Mouse (Mus musculus) mesoderm, embryonic 11.5 days (tissue): ENCODE data around the gene Tmie.
"Not testable (repeated sequence)": the region's sequence is repeated elsewhere in the genome, so short reads cannot be mapped to it uniquely, and the experiment has no call there.

Experiments
- DNase-seq: peaks from one replicate; pipeline ENCODE4 v3.0.0-alpha.2; 2012; ENCODE audit warnings: low read depth, low spot score

Tmie gene

GRCm38 (mm10) chr9:110836112-110836511 lies 43.8 kb downstream of the Tmie start:
- no peak for DNase-seq

- no peak for DNase-seq
Measured at GRCm38 (mm10) chr9:110834961-110835360, 45.0 kb downstream of the Tmie start.

- DNase-seq, result no peak
Measured at GRCm38 (mm10) chr9:110834411-110834810, 45.5 kb downstream of the Tmie start, which contains the start of gene Prss45. TSS of gene Prss45 (plus strand) at chr9:110834588.

- DNase-seq, result no peak
Measured at GRCm38 (mm10) chr9:110833021-110833420, 46.9 kb downstream of the Tmie start.

- DNase-seq, result no peak
Measured at GRCm38 (mm10) chr9:110826390-110826789, 53.5 kb downstream of the Tmie start, which contains the start of gene Prss43. TSS of gene Prss43 (plus strand) at chr9:110826690.

- DNase-seq, result no peak
Measured at GRCm38 (mm10) chr9:110825832-110826231, 54.1 kb downstream of the Tmie start.

- no peak for DNase-seq
Measured at GRCm38 (mm10) chr9:110825426-110825825, 54.5 kb downstream of the Tmie start.

- no peak for DNase-seq
Measured at GRCm38 (mm10) chr9:110821436-110821835, 58.5 kb downstream of the Tmie start.

GRCm38 (mm10) chr9:110820546-110820945 lies 59.4 kb downstream of the Tmie start:
- DNase-seq, result not testable (repeated sequence)
